Mouse (Mus musculus) hindbrain, embryonic 10.5 days (tissue): ENCODE data around the gene Rpl36al. TPM values are rescaled to one million over a fixed set of nuclear protein-coding genes. Genes with fewer than 3 reads are reported as not detected.
"Not testable (repeated sequence)": the region's sequence is repeated elsewhere in the genome, so short reads cannot be mapped to it uniquely, and the experiment has no call there.

Source experiments
- DNase-seq: peaks from one replicate; pipeline ENCODE4 v3.0.0-alpha.2; 2017; ENCODE audit warnings: low spot score
- H3K27ac ChIP-seq: fragments of 300-500 bp; sonication (generic); 2 replicates; pipeline ENCODE4 v1.5.1; 2016; ENCODE audit warnings: mild to moderate bottlenecking, moderate library complexity
- H3K27me3 ChIP-seq: fragments of 300-500 bp; sonication (generic); 2 replicates; pipeline ENCODE4 v1.6.1; 2016; ENCODE audit warnings: mild to moderate bottlenecking; ENCODE audit not compliant: poor library complexity, insufficient read depth, severe bottlenecking
- H3K36me3 ChIP-seq: fragments of 300-500 bp; sonication (generic); 2 replicates; pipeline ENCODE4 v1.6.1; 2016; ENCODE audit warnings: mild to moderate bottlenecking, moderate library complexity
- H3K4me1 ChIP-seq: fragments of 300-500 bp; sonication (generic); replicated peaks from 2 replicates; pipeline ENCODE4 v1.6.1; 2016; ENCODE audit warnings: mild to moderate bottlenecking
- H3K4me3 ChIP-seq: fragments of 300-500 bp; sonication (generic); 2 replicates; pipeline ENCODE4 v1.5.1; 2016; ENCODE audit warnings: mild to moderate bottlenecking, moderate library complexity
- H3K9me3 ChIP-seq: fragments of 300-500 bp; sonication (generic); 2 replicates; pipeline ENCODE4 v1.6.1; 2016; ENCODE audit warnings: mild to moderate bottlenecking, moderate library complexity
- WGBS: fragments of 180-500 bp; shearing (Covaris S2); methylation state at CpG from one replicate; pipeline ENCODE4 v1.1.7; 2016; 5-methylcytosine and 5-hydroxymethylcytosine counted together
- polyA plus RNA-seq: library from polyadenylated mRNA; unstranded; fragments of >200 nt; fragmentation: Nextera tagmentation; extraction: Ambion mirVana; gene quantifications from 2 replicates; pipeline ENCODE4 v1.2.1, GENCODE M21; 2016

Rpl36al gene
- polyA plus RNA-seq, 1 experiment from 2014 or later: 497 TPM

DNA sequence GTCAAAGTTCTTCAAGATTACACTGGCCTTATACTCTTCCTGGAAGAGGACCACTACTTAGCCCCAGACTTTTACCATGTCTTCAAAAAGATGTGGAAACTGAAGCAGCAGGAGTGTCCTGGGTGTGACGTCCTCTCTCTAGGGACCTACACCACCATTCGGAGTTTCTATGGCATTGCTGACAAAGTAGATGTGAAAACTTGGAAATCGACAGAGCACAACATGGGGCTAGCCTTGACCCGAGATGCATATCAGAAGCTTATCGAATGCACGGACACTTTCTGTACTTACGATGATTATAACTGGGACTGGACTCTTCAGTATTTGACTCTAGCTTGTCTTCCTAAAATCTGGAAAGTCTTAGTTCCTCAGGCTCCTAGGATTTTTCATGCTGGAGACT is 1.5 kb upstream of the Rpl36al start:
- peaks cover 58% of the 10 kb centered on the region for H3K36me3 ChIP-seq
- H3K4me1 ChIP-seq: peaks cover 32% of the 10 kb centered on the region
- DNase-seq: no peak
- peak overlapping the region; percentile 90 for H3K4me3 ChIP-seq
- no peak overlapping the region for H3K27ac ChIP-seq
- WGBS: 80% methylated on average over 7 of the region's 7 CpGs
- H3K27me3 ChIP-seq: no peaks in the 10 kb centered on the region
- H3K9me3 ChIP-seq: no peaks in the 10 kb centered on the region

GRCm38 (mm10) chr12:69184342-69185295 is 736 bp upstream of the Rpl36al start:
- no peaks in the 10 kb centered on the region for H3K27me3 ChIP-seq
- H3K9me3 ChIP-seq: no peaks in the 10 kb centered on the region
- 2% methylated on average over 86 of the region's 86 CpGs for WGBS
- DNase-seq: peak; percentile 62
- H3K4me1 ChIP-seq: peaks cover 32% of the 10 kb centered on the region
- H3K27ac ChIP-seq: peak overlapping the region; percentile 96
- peaks cover 56% of the 10 kb centered on the region for H3K36me3 ChIP-seq
- H3K4me3 ChIP-seq: peak overlapping the region; percentile 90

- DNase-seq: no peak
- Histone ChIP-seq H3K9me3 (no peaks in the 10 kb centered on the region), H3K4me3 (no peak overlapping the region), H3K36me3 (peaks cover 58% of the 10 kb centered on the region), H3K4me1 (peaks cover 25% of the 10 kb centered on the region), H3K27me3 (no peaks in the 10 kb centered on the region), H3K27ac (no peak overlapping the region)
- 87% methylated on average over 4 of the region's 4 CpGs for WGBS
These were observed 2.1 kb downstream of the Rpl36al start for GRCm38 (mm10) chr12:69181800-69182199.

DNA sequence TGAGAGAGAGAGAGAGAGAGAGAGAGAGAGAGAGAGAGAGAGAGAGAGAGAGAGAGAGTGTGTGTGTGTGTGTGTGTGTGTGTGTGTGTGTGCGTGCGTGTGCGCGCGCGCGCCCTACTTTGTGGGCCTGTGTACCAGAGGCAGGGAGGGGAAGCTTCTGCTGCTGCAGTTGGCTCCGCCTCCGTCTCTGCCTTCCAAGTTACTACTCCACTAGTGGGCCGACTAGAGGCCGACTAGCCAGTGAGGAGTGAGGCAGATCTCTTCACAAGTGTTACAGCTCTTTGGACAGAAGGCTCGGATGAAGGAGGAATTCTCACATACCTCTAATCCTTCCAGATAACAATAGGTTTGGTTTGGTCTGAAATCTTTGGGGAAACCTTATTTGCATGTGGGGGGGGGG is 4.5 kb downstream of the Rpl36al start:
- DNase-seq: no peak
- H3K9me3 ChIP-seq: no peaks in the 10 kb centered on the region
- 84% methylated on average over 12 of the region's 12 CpGs for WGBS
- H3K4me1 ChIP-seq: peaks cover 5% of the 10 kb centered on the region
- H3K4me3 ChIP-seq: no peak overlapping the region
- H3K36me3 ChIP-seq: peaks cover 73% of the 10 kb centered on the region
- H3K27me3 ChIP-seq: no peaks in the 10 kb centered on the region
- no peak overlapping the region for H3K27ac ChIP-seq

DNA sequence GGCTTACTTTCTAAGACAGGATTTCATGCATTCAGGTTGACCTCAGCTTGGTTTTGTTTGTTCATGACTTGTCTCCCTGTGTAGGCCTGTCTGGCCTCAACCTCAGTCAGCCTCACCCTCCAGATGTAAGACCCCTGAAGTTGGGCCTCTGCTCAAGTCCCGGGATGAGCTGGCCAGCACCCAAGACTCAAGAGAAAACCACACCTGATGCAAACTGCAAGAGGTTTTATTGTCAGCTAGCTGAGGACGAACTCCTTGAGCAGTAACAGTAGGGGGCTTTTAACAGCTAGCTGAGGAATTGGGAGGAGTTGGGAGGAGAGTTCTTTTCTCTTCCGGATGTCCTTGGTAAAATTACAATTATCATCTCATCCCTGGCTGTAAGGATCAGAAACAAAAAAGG is 6.4 kb downstream of the Rpl36al start:
- Histone ChIP-seq H3K36me3 (peaks cover 91% of the 10 kb centered on the region), H3K9me3 (no peaks in the 10 kb centered on the region), H3K4me3 (no peak overlapping the region), H3K4me1 (no peaks in the 10 kb centered on the region), H3K27me3 (no peaks in the 10 kb centered on the region), H3K27ac (no peak overlapping the region)
- WGBS: 85% methylated on average over 3 of the region's 3 CpGs
- DNase-seq: no peak

DNA sequence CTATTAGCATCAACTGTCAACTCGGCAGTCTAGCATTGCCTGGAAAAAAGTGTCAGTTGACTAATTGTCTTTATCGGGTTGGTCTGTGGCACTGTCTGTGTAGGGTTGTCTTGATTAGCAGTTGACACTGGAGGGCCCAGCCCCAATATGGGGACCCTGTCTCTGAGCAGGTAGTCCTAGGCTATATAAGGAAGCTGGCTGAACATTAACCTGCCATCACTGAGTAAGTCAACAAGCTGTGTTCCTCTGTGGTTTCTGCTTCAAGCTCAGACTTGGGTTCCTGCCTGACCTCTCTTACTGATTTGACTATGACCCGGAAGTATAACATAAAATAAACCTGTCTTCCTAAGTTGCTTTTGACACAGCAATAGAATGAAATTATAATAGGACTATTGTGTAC is 7.9 kb downstream of the Rpl36al start:
- no peak for DNase-seq
- Histone ChIP-seq H3K27me3 (no peaks in the 10 kb centered on the region), H3K4me1 (no peaks in the 10 kb centered on the region), H3K9me3 (no peaks in the 10 kb centered on the region), H3K36me3 (peaks cover 82% of the 10 kb centered on the region), H3K27ac (no peak overlapping the region), H3K4me3 (no peak overlapping the region)
- 94% methylated on average over 3 of the region's 3 CpGs for WGBS

GRCm38 (mm10) chr12:69171307-69171706 is 12.6 kb downstream of the Rpl36al start:
- Histone ChIP-seq H3K27me3 (no peaks in the 10 kb centered on the region), H3K36me3 (peaks cover 45% of the 10 kb centered on the region), H3K4me1 (peaks cover 22% of the 10 kb centered on the region), H3K4me3 (no peak overlapping the region), H3K27ac (no peak overlapping the region), H3K9me3 (no peaks in the 10 kb centered on the region)
- no peak for DNase-seq
- 95% methylated on average over 2 of the region's 2 CpGs for WGBS

GRCm38 (mm10) chr12:69168461-69169106 is 15.3 kb downstream of the Rpl36al start, which contains the start of gene Lrr1:
TSS of gene Lrr1 (plus strand) at chr12:69168814.
- Histone ChIP-seq H3K36me3 (peaks cover 17% of the 10 kb centered on the region), H3K4me1 (peaks cover 22% of the 10 kb centered on the region), H3K27me3 (no peaks in the 10 kb centered on the region), H3K4me3 (peak within 1 kb of the TSS; percentile 93), H3K9me3 (no peaks in the 10 kb centered on the region), H3K27ac (peak within 1 kb of the TSS; percentile 98)
- under 1% methylated on average over 40 of the region's 40 CpGs for WGBS
- DNase-seq: peak; percentile 89

- 10% methylated on average over 18 of the region's 18 CpGs for WGBS
- peaks cover 10% of the 10 kb centered on the region for H3K36me3 ChIP-seq
- H3K9me3 ChIP-seq: no peaks in the 10 kb centered on the region
- no peak for DNase-seq
- peaks cover 22% of the 10 kb centered on the region for H3K4me1 ChIP-seq
- no peaks in the 10 kb centered on the region for H3K27me3 ChIP-seq
- H3K4me3 ChIP-seq: peak overlapping the region; percentile 93
- peak overlapping the region; percentile 98 for H3K27ac ChIP-seq
These were observed 16.0 kb downstream of the Rpl36al start for GRCm38 (mm10) chr12:69167656-69168460.

GRCm38 (mm10) chr12:69166861-69167581 is 16.9 kb downstream of the Rpl36al start:
- not testable (repeated sequence) for H3K27ac ChIP-seq, H3K9me3 ChIP-seq, DNase-seq, H3K36me3 ChIP-seq, H3K27me3 ChIP-seq, H3K4me3 ChIP-seq
- H3K4me1 ChIP-seq: peaks cover 22% of the 10 kb centered on the region
- 69% methylated on average over 8 of the region's 8 CpGs for WGBS

DNA sequence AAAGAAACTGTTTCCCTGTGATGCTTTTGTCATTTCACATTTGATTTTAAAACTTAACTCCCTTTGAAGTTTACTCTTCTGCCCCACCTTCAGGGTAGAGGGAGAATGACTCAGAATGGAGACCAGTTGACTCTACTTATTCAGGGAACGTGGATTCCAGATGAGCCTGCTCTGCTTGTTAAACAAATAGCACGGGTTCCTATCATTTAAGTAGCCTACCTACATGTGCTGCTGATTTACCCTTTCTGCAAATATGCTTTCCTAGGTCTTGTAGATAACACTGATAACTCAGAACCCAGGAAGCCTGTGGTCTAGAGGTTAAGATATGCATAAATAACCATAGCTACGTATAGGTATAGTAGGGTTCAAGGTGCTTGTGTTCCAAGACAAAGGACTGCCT is 19.0 kb downstream of the Rpl36al start:
- Histone ChIP-seq H3K4me1 (peaks cover 18% of the 10 kb centered on the region), H3K27ac (no peak overlapping the region), H3K9me3 (no peaks in the 10 kb centered on the region), H3K27me3 (no peaks in the 10 kb centered on the region), H3K4me3 (no peak overlapping the region), H3K36me3 (no peaks in the 10 kb centered on the region)
- WGBS: 64% methylated on average over 3 of the region's 3 CpGs
- DNase-seq: no peak

DNA sequence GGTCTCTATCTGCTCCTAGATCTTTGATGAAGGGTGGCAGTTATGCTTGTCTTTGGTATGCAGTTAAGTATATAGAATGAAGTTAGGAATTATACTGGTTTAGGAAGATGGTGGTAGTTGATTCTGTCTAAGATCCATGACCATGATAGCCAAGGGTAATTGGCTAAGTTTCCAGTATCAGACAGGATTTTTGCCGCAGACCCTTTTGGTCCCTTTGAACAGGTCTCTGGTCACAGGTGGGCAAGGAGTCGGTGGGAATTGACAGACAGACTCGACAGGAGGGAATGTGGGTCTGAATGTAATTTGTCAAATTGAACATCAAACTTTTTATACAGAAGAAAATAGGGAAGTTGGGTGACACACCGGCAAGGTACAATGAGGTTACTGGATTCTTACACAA is 20.3 kb downstream of the Rpl36al start:
- not testable (repeated sequence) for H3K4me1 ChIP-seq, H3K9me3 ChIP-seq, H3K36me3 ChIP-seq, H3K27me3 ChIP-seq, H3K27ac ChIP-seq, DNase-seq, H3K4me3 ChIP-seq
- WGBS: 82% methylated on average over 4 of the region's 4 CpGs
